Mouse (Mus musculus) CH12.LX (cell line): ENCODE results near the gene Aagab. TPM values are rescaled to one million over a fixed set of nuclear protein-coding genes. Genes with fewer than 3 reads are reported as not detected.
A peak's percentile ranks its signal among the peaks of the same experiment; 100 is the strongest.

Experiments used
- DNase-seq: peaks from one replicate; pipeline ENCODE4 v3.0.0-alpha.2; 2013; ENCODE audit errors: extremely low read depth
- H3K27ac ChIP-seq: 2 replicates; pipeline ENCODE4 v1.5.1; 2012; ENCODE audit warnings: low read depth, mild to moderate bottlenecking, control low read depth, moderate library complexity; ENCODE audit not compliant: insufficient read depth
- H3K27me3 ChIP-seq: replicated peaks from 2 replicates; pipeline ENCODE3; 2012; ENCODE audit warnings: inconsistent platforms
- H3K36me3 ChIP-seq, 2 experiments: replicated peaks in 1 of 2; 2 replicates each; pipeline versions ENCODE3 to v1.6.1; 2012; ENCODE audit warnings: inconsistent platforms in 1 of 2, low read length in 1 of 2, mild to moderate bottlenecking in 1 of 2, mixed read lengths in 1 of 2, moderate library complexity in 1 of 2; ENCODE audit not compliant: control insufficient read depth in 1 of 2, insufficient read depth in 1 of 2
- H3K4me1 ChIP-seq, 2 experiments: 2 replicates each; pipeline ENCODE4 v1.6.1; 2012; ENCODE audit warnings: inconsistent platforms in 1 of 2, moderate library complexity in 1 of 2; ENCODE audit not compliant: insufficient read depth in 2 of 2, control insufficient read depth in 1 of 2
- H3K4me2 ChIP-seq: 2 replicates; pipeline ENCODE4 v1.6.1; 2012; ENCODE audit warnings: low read depth, mild to moderate bottlenecking, control low read depth; ENCODE audit not compliant: poor library complexity, insufficient read depth, severe bottlenecking
- H3K4me3 ChIP-seq, 3 experiments: fragments of 150-350 bp in 1 of 3; sonication (generic) in 1 of 3; replicated peaks in 1 of 3; 2 replicates each; pipeline versions ENCODE3 to v1.5.1; 2011 to 2012; ENCODE audit warnings: low read depth in 2 of 3, low read length in 2 of 3, mild to moderate bottlenecking in 2 of 3, moderate library complexity in 2 of 3, control low read depth in 1 of 3, improper control_type of control experiment in 1 of 3, inconsistent platforms in 1 of 3, mixed read lengths in 1 of 3; ENCODE audit not compliant: poor library complexity in 1 of 3
- H3K79me2 ChIP-seq: replicated peaks from 2 replicates; pipeline ENCODE4 v1.6.1; 2012; ENCODE audit warnings: mild to moderate bottlenecking, moderate library complexity; ENCODE audit not compliant: control insufficient read depth, poor library complexity, insufficient read depth, severe bottlenecking; ENCODE audit errors: extremely low read depth
- H3K9ac ChIP-seq: 2 replicates; pipeline ENCODE4 v1.6.1; 2012; ENCODE audit warnings: low read depth, mild to moderate bottlenecking, control low read depth, moderate library complexity; ENCODE audit not compliant: insufficient read depth
- H3K9me3 ChIP-seq: replicated peaks from 2 replicates; pipeline ENCODE3; 2012; ENCODE audit warnings: low read length, inconsistent platforms, mixed read lengths
- BHLHE40 ChIP-seq: IDR thresholded peaks from 2 replicates; pipeline ENCODE4 v1.6.1; 2011; ENCODE audit warnings: mild to moderate bottlenecking, low read depth, low read length, improper control_type of control experiment
- CHD1 ChIP-seq: IDR thresholded peaks from 2 replicates; pipeline ENCODE4 v1.6.1; 2012; ENCODE audit warnings: low read depth, low read length, improper control_type of control experiment, inconsistent platforms
- GABPA ChIP-seq: IDR thresholded peaks from 2 replicates; pipeline ENCODE4 v1.6.1; 2012; ENCODE audit warnings: low read depth, low read length, improper control_type of control experiment, inconsistent platforms; ENCODE audit not compliant: insufficient replicate concordance
- HCFC1 ChIP-seq: IDR thresholded peaks from 2 replicates; pipeline ENCODE4 v1.6.1; 2012; ENCODE audit warnings: low read depth, mild to moderate bottlenecking, inconsistent platforms, low read length, improper control_type of control experiment
- MAFK ChIP-seq: IDR thresholded peaks from 2 replicates; pipeline ENCODE4 v1.6.1; 2011; ENCODE audit warnings: low read length, improper control_type of control experiment; ENCODE audit not compliant: insufficient replicate concordance
- MAZ ChIP-seq: IDR thresholded peaks from 2 replicates; pipeline ENCODE4 v1.6.1; 2012; ENCODE audit warnings: low read depth, mild to moderate bottlenecking, inconsistent platforms, low read length, improper control_type of control experiment, moderate library complexity
- MEF2A ChIP-seq: IDR thresholded peaks from 2 replicates; pipeline ENCODE4 v1.6.1; 2014; ENCODE audit warnings: low read depth, mild to moderate bottlenecking, inconsistent platforms, low read length, improper control_type of control experiment, borderline replicate concordance
- MXI1 ChIP-seq: IDR thresholded peaks from 2 replicates; pipeline ENCODE4 v1.6.1; 2011; ENCODE audit warnings: mild to moderate bottlenecking, low read depth, low read length, improper control_type of control experiment
- NELFE ChIP-seq: IDR thresholded peaks from 2 replicates; pipeline ENCODE4 v1.6.1; 2011; ENCODE audit warnings: low read depth, low read length, improper control_type of control experiment
- PAX5 ChIP-seq: IDR thresholded peaks from 2 replicates; pipeline ENCODE4 v1.6.1; 2012; ENCODE audit warnings: low read length, inconsistent platforms, mixed read lengths
- POLR2AphosphoS2 ChIP-seq: IDR thresholded peaks from 2 replicates; pipeline ENCODE4 v1.6.1; 2011; ENCODE audit warnings: low read depth, low read length, improper control_type of control experiment
- RCOR1 ChIP-seq: conservative IDR thresholded peaks from 2 replicates; pipeline ENCODE4 v1.6.1; 2012; ENCODE audit warnings: low read depth, mild to moderate bottlenecking, inconsistent platforms, low read length, improper control_type of control experiment
- SMC3 ChIP-seq: IDR thresholded peaks from 2 replicates; pipeline ENCODE4 v1.6.1; 2011; ENCODE audit warnings: low read depth, low read length, improper control_type of control experiment
- TCF12 ChIP-seq: IDR thresholded peaks from 2 replicates; pipeline ENCODE4 v1.6.1; 2014; ENCODE audit warnings: low read depth, mild to moderate bottlenecking, inconsistent platforms, low read length, improper control_type of control experiment
- USF2 ChIP-seq: conservative IDR thresholded peaks from 2 replicates; pipeline ENCODE4 v1.6.1; 2011; ENCODE audit warnings: low read depth, low read length, improper control_type of control experiment
- ZKSCAN1 ChIP-seq: IDR thresholded peaks from 2 replicates; pipeline ENCODE4 v1.6.1; 2012; ENCODE audit warnings: low read depth, inconsistent platforms, low read length, improper control_type of control experiment, borderline replicate concordance
- ZMIZ1 ChIP-seq: IDR thresholded peaks from 2 replicates; pipeline ENCODE4 v1.6.1; 2012; ENCODE audit warnings: low read depth, mild to moderate bottlenecking, inconsistent platforms, low read length, improper control_type of control experiment
- dilution Hi-C: fragments of 300-500 bp; cut with MboI; formaldehyde crosslinking; loops from 2 replicates; pipeline ENCODE4 v1.14.3; 2020; ENCODE audit warnings: low sequenced_read_pairs; ENCODE audit not compliant: extremely low pct_unique_long_range_greater_than_20kb, extremely low pct_ligation_motif_present
- in situ Hi-C: fragments of 300-500 bp; cut with MboI; formaldehyde crosslinking; loops from 3 replicates; pipeline ENCODE4 v1.14.3; 2019; ENCODE audit warnings: low sequenced_read_pairs, low pct_ligation_motif_present, low pct_unique_long_range_greater_than_20kb, mixed read lengths
- polyA plus RNA-seq: library from polyadenylated mRNA; unstranded; fragments of >175 nt; gene quantifications from 2 replicates; pipeline ENCODE4 v1.2.1, GENCODE M21; 2012; ENCODE audit warnings: low read depth; ENCODE audit not compliant: insufficient read length
- total RNA-seq, 2 experiments: library from RNA; depleted of rRNA; stranded (reverse); fragments of 300-350 nt in 1 of 2; fragments of >200 nt in 1 of 2; gene quantifications; 2 replicates each; pipeline ENCODE4 v1.2.3; 2012 to 2014

Gene Aagab
- total and polyA plus RNA-seq, 3 experiments = 14.5 to 27.8 (median 14.5) TPM

- Histone ChIP-seq H3K79me2 (no peaks in the 10 kb centered on the region), H3K9ac (no peak overlapping the region), H3K9me3 (no peaks in the 10 kb centered on the region), H3K4me1 (no peaks in the 10 kb centered on the region), H3K27ac (no peak overlapping the region), H3K4me2 (no peak overlapping the region), H3K36me3 (peaks cover 52 to 93% of the 10 kb centered on the region in 2 experiments), H3K4me3 (no peak overlapping the region), H3K27me3 (no peaks in the 10 kb centered on the region)
- dilution Hi-C loops (no loop called here), in situ Hi-C loops (no loop called here)
- no peak for DNase-seq
- TF ChIP-seq MAZ (no peak), ZKSCAN1 (no peak), MEF2A (no peak), SMC3 (no peak), MXI1 (no peak), CHD1 (no peak), TCF12 (no peak), USF2 (no peak), GABPA (no peak), RCOR1 (no peak), HCFC1 (no peak), MAFK (no peak), NELFE (no peak), BHLHE40 (no peak), ZMIZ1 (no peak)
Observed at GRCm38 (mm10) chr9:63636113-63636512, 33.7 kb downstream of the Aagab start.

GRCm38 (mm10) chr9:63641983-63642646 lies 39.7 kb downstream of the Aagab start:
- peaks cover 0 to 16% of the 10 kb centered on the region in 2 experiments; a peak in 2 of 4 replicates for H3K4me1 ChIP-seq
- peaks cover 45 to 90% of the 10 kb centered on the region in 2 experiments for H3K36me3 ChIP-seq
- no peaks in the 10 kb centered on the region for H3K79me2 ChIP-seq
- TF ChIP-seq TCF12 = no peak
- no peak for TF ChIP-seq BHLHE40
- TF ChIP-seq PAX5 = no peak
- TF ChIP-seq POLR2AphosphoS2 = no peak
- TF ChIP-seq ZKSCAN1 = peak; percentile 74
- H3K9ac ChIP-seq = no peak overlapping the region
- H3K4me2 ChIP-seq = no peak overlapping the region
- no peak overlapping the region for H3K27ac ChIP-seq
- no peak for DNase-seq
- no peaks in the 10 kb centered on the region for H3K27me3 ChIP-seq
- no peaks in the 10 kb centered on the region for H3K9me3 ChIP-seq
- no peak overlapping the region for H3K4me3 ChIP-seq
- in situ Hi-C loops (no loop called here), dilution Hi-C loops (no loop called here)
